In the genomic region with DNA sequence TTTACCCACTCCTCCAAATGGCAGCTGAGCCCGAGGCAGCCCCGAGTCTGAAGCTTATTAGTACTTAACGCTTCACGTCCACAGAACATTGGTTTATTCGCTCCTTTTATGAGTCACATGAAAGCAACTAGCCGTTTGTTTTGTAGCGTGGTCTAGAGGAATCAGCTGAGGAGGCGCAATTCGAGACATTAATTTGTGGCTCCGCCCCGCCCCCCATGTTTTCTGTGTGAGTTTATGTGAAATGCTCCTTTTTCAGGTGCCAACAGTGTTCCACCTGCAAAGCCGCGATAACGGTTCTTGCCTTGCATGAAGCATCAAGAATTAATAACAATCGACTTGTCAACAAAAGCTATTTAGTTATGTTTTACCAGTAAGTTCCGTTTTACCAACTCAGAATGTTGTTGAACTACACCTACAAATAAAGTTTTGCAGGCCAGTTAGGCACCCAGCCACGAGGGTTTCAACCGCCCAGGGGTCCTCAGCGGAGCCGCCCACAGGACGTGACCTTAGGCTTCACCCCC, we compare ENCODE assay signal across 8 mouse cellular contexts. TPM values are rescaled to one million over a fixed set of nuclear protein-coding genes. Genes with fewer than 3 reads are reported as not detected.
DNase-seq lines count a peak whose midpoint lies in the region; ATAC-seq lines count a peak whose summit lies in the region.

No protein-coding gene starts in this region.

- H3K4me3 ChIP-seq in embryonic facial prominence, embryonic 12.5 days: peak overlapping the region; percentile 53
- H3K4me3 ChIP-seq in intestine, embryonic 15.5 days (replicated peaks): peak overlapping the region; percentile 48

- H3K27me3 ChIP-seq in embryonic facial prominence, embryonic 12.5 days: no peaks in the 10 kb centered on the region
- no peaks in the 10 kb centered on the region for H3K27me3 ChIP-seq in intestine, embryonic 15.5 days (replicated peaks)

- H3K9me3 ChIP-seq in embryonic facial prominence, embryonic 12.5 days: no peaks in the 10 kb centered on the region
- no peaks in the 10 kb centered on the region for H3K9me3 ChIP-seq in intestine, embryonic 15.5 days

- no peak for ATAC-seq in embryonic facial prominence, embryonic 12.5 days (ENCODE audit: insufficient number of reproducible peaks, insufficient read depth, low FRiP score, low TSS enrichment)
- no peak for ATAC-seq in intestine, embryonic 15.5 days
- ATAC-seq in megakaryocyte-erythroid progenitor cell, adult 5-6 weeks (replicated peaks; ENCODE audit: low FRiP score, low TSS enrichment, poor library complexity, severe bottlenecking): peak; percentile 42

- no peaks in the 10 kb centered on the region; the same call in 1 of the 2 replicates for H3K4me1 ChIP-seq in embryonic facial prominence, embryonic 12.5 days
- peaks cover 5% of the 10 kb centered on the region; the same call in 1 of the 2 replicates for H3K4me1 ChIP-seq in intestine, embryonic 15.5 days (replicated peaks)

- H3K4me2 ChIP-seq in embryonic facial prominence, embryonic 12.5 days (replicated peaks): peak overlapping the region; percentile 81
- peak overlapping the region; percentile 80 for H3K4me2 ChIP-seq in intestine, embryonic 15.5 days (replicated peaks)

- DNase-seq in adrenal gland, postnatal 10 days: peak; percentile 46
- no peak for DNase-seq in adrenal gland, adult (ENCODE audit: inconsistent age in 2 of 2, low spot score in 1 of 2)
- DNase-seq in B cell, adult 2 months: peak; percentile 41 to 50
- no peak for DNase-seq in gastrocnemius, postnatal 10 days
- no peak for DNase-seq in urinary bladder, postnatal 36 days (ENCODE audit: low spot score in 2 of 2)

- H3K27ac ChIP-seq in embryonic facial prominence, embryonic 12.5 days: peak overlapping the region; percentile 88; the same call in 1 of the 2 replicates
- peak overlapping the region; percentile 81 for H3K27ac ChIP-seq in intestine, embryonic 15.5 days

- peak overlapping the region; percentile 63 for H3K9ac ChIP-seq in embryonic facial prominence, embryonic 12.5 days
- peak overlapping the region; percentile 70 for H3K9ac ChIP-seq in intestine, embryonic 15.5 days

- peaks cover 25% of the 10 kb centered on the region for H3K36me3 ChIP-seq in embryonic facial prominence, embryonic 12.5 days
- peaks cover 17% of the 10 kb centered on the region for H3K36me3 ChIP-seq in intestine, embryonic 15.5 days

- WGBS in embryonic facial prominence, embryonic 12.5 days: 3% methylated on average over 21 of the region's 21 CpGs
- 2% methylated on average over 21 of the region's 21 CpGs for WGBS in intestine, embryonic 15.5 days

RNA-seq across cellular contexts. Expression of a gene that starts 0.9 kb away (rescaled TPM):
- total RNA-seq in adrenal gland, postnatal 10 days (2021): 10 to 100 TPM; 31.0 to 32.5 TPM
- polyA plus RNA-seq in embryonic facial prominence, embryonic 12.5 days (2016; fragmentation: Nextera tagmentation; extraction: Ambion mirVana): 50.5 and 52.3 TPM in 2 replicates
- 53.9 and 57.2 TPM in 2 replicates for polyA plus RNA-seq in intestine, embryonic 15.5 days (2015; fragmentation: Nextera tagmentation; extraction: Ambion mirVana)
- 94.2 and 97.3 TPM in 2 replicates for total RNA-seq in megakaryocyte-erythroid progenitor cell, adult 5-6 weeks (2014; fragmentation: Nextera tagmentation)
- total RNA-seq in megakaryocyte-erythroid progenitor cell, adult 5-6 weeks (2017): 60.5 and 68.2 TPM in 2 replicates
- 10 to 100 TPM in 1 of 2 experiments, 1 to 10 TPM in 1; 9.2 to 10.7 TPM for total RNA-seq in gastrocnemius, postnatal 10 days (2021)

RNA-seq across cellular contexts. Expression of a gene that starts 23.8 kb away (rescaled TPM):
- total RNA-seq in adrenal gland, postnatal 10 days (2021): 10 to 100 TPM; 18.9 to 20.7 TPM
- 67.8 and 69.0 TPM in 2 replicates for polyA plus RNA-seq in embryonic facial prominence, embryonic 12.5 days (2016; fragmentation: Nextera tagmentation; extraction: Ambion mirVana)
- 18.2 and 19.0 TPM in 2 replicates for polyA plus RNA-seq in intestine, embryonic 15.5 days (2015; fragmentation: Nextera tagmentation; extraction: Ambion mirVana)
- not detected in 2 replicates for total RNA-seq in megakaryocyte-erythroid progenitor cell, adult 5-6 weeks (2014; fragmentation: Nextera tagmentation)
- 0.19 and 0.80 TPM in 2 replicates for total RNA-seq in megakaryocyte-erythroid progenitor cell, adult 5-6 weeks (2017)
- total RNA-seq in gastrocnemius, postnatal 10 days (2021): 1 to 10 TPM; 7.5 to 9.9 TPM

RNA-seq across cellular contexts. Expression of a gene that starts 36.2 kb away (rescaled TPM):
- total RNA-seq in adrenal gland, postnatal 10 days (2021): 10 to 100 TPM; 41.1 to 42.1 TPM
- polyA plus RNA-seq in embryonic facial prominence, embryonic 12.5 days (2016; fragmentation: Nextera tagmentation; extraction: Ambion mirVana): 96.4 and 101 TPM in 2 replicates
- 78.0 and 80.0 TPM in 2 replicates for polyA plus RNA-seq in intestine, embryonic 15.5 days (2015; fragmentation: Nextera tagmentation; extraction: Ambion mirVana)
- 73.8 and 87.5 TPM in 2 replicates for total RNA-seq in megakaryocyte-erythroid progenitor cell, adult 5-6 weeks (2014; fragmentation: Nextera tagmentation)
- total RNA-seq in megakaryocyte-erythroid progenitor cell, adult 5-6 weeks (2017): 71.5 and 77.3 TPM in 2 replicates
- total RNA-seq in gastrocnemius, postnatal 10 days (2021): 10 to 100 TPM; 32.8 to 35.3 TPM

RNA-seq across cellular contexts. Expression of a gene that starts 52.3 kb away (rescaled TPM):
- total RNA-seq in adrenal gland, postnatal 10 days (2021): 1 to 10 TPM; 4.9 to 6.9 TPM
- polyA plus RNA-seq in embryonic facial prominence, embryonic 12.5 days (2016; fragmentation: Nextera tagmentation; extraction: Ambion mirVana): 9.0 and 10.1 TPM in 2 replicates
- 6.0 and 8.2 TPM in 2 replicates for polyA plus RNA-seq in intestine, embryonic 15.5 days (2015; fragmentation: Nextera tagmentation; extraction: Ambion mirVana)
- total RNA-seq in megakaryocyte-erythroid progenitor cell, adult 5-6 weeks (2014; fragmentation: Nextera tagmentation): 6.2 and 12.7 TPM in 2 replicates
- total RNA-seq in megakaryocyte-erythroid progenitor cell, adult 5-6 weeks (2017): 2.9 and 7.3 TPM in 2 replicates
- 1 to 10 TPM; 3.1 to 5.1 TPM for total RNA-seq in gastrocnemius, postnatal 10 days (2021)

Comparison
In these comparisons a context has a peak if more than half of its experiments do, and no peak if none do; other contexts are left out.
1. DNase-seq: peak in adrenal gland, postnatal 10 days (single experiment) and B cell, adult 2 months (2 of 2); none in adrenal gland, adult (0 of 2), gastrocnemius, postnatal 10 days (single experiment) and urinary bladder, postnatal 36 days (0 of 2).
2. RNA of a gene that starts 23.8 kb away (total RNA-seq): 18.9 to 20.7 TPM in adrenal gland, postnatal 10 days and 7.5 to 9.9 TPM in gastrocnemius, postnatal 10 days; 0.19 to 0.80 TPM in megakaryocyte-erythroid progenitor cell, adult 5-6 weeks; every median in the first group is over 4 times any median in the second.